14 mouse cellular contexts compared by ENCODE assay signal in the genomic region with DNA sequence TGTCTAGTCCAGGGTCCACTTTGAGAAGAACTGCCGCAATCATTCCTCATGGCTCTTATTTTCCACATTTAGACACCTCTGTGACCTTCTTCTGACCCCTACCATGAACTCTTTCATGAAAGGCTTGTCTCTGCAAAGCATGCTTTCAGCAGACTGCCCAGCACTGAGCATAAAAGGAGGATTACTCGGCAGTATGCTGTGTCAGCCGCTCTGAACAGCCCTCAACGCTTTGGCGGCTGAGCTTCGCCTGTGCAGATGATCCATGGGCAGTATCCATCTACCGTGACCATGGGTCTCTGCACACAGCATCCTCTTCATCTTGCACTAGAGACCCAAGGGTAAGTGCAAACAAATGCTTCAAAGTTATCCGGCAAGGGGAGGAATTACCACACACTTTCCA.
DNase-seq lines count a peak whose midpoint lies in the region; ATAC-seq and TF ChIP-seq lines count a peak whose summit lies in the region.
"Had no signal": no experiment of that assay in that cellular context is flagged by ENCODE, and none has a peak within 500 bp of the region (broad histone marks: within the 10 kb centered on the region; RNA-seq: fewer than 3 reads in every experiment).

No protein-coding gene starts in this region.

- H3K4me1 ChIP-seq in heart, postnatal 0 days (ENCODE audit: control insufficient read depth, insufficient read depth): peaks cover 11% of the 10 kb centered on the region
- H3K4me1 ChIP-seq in forebrain, embryonic 11.5 days (replicated peaks; ENCODE audit: control insufficient read depth, insufficient read depth, low read length): peaks cover 4% of the 10 kb centered on the region; the same call in 1 of the 2 replicates
- peaks cover 15% of the 10 kb centered on the region for H3K4me1 ChIP-seq in midbrain, embryonic 13.5 days (replicated peaks)

- 33% methylated on average over 8 of the region's 8 CpGs for WGBS in heart, postnatal 0 days
- 19% methylated on average over 8 of the region's 8 CpGs for WGBS in forebrain, embryonic 11.5 days
- WGBS in midbrain, embryonic 13.5 days: 8% methylated on average over 8 of the region's 8 CpGs

- DNase-seq in heart, postnatal 0 days (ENCODE audit: low spot score): peak; percentile 15
- DNase-seq in heart, adult 11 months: no peak
- peak; percentile 70 for DNase-seq in embryo, embryonic 10 days (ENCODE audit: low spot score)
- DNase-seq in forebrain, embryonic 11.5 days (ENCODE audit: low spot score): no peak
- DNase-seq in gastrocnemius, postnatal 10 days: no peak
- no peak for DNase-seq in cerebellum, postnatal 25 days
- DNase-seq: cerebellum, postnatal 14 days; gastrocnemius, adult 2 months; layer of hippocampus, adult 9-11 months; left cerebral cortex, postnatal 4 days; lung, postnatal 4 days had no signal

- peak overlapping the region; percentile 48; the same call in 1 of the 2 replicates for H3K27ac ChIP-seq in heart, postnatal 0 days (ENCODE audit: low read depth)
- H3K27ac ChIP-seq in forebrain, embryonic 11.5 days (ENCODE audit: low read depth, low read length): no peak overlapping the region
- H3K27ac ChIP-seq in midbrain, embryonic 13.5 days: no peak overlapping the region; the same call in 1 of the 2 replicates
- H3K27ac ChIP-seq: gastrocnemius, adult 2 months; liver, embryonic 14.5 days had no signal

- H3K9me3 ChIP-seq in heart, postnatal 0 days (replicated peaks; ENCODE audit: control insufficient read depth, low read length): no peaks in the 10 kb centered on the region
- H3K9me3 ChIP-seq in forebrain, embryonic 11.5 days (ENCODE audit: control insufficient read depth, low read length): no peaks in the 10 kb centered on the region; the same call in 1 of the 2 replicates
- H3K9me3 ChIP-seq in midbrain, embryonic 13.5 days: peaks cover under 1% of the 10 kb centered on the region; the same call in 1 of the 2 replicates

- H3K4me3 ChIP-seq in heart, postnatal 0 days (ENCODE audit: low read depth, low read length): no peak overlapping the region
- H3K4me3 ChIP-seq in forebrain, embryonic 11.5 days (ENCODE audit: low read depth, low read length): no peak overlapping the region
- H3K4me3 ChIP-seq in midbrain, embryonic 13.5 days (replicated peaks): no peak overlapping the region
- H3K4me3 ChIP-seq: erythroblast, embryonic 14.5 days; gastrocnemius, adult 2 months had no signal

- peak; percentile 50; the same call in 1 of the 2 replicates for ATAC-seq in heart, postnatal 0 days (ENCODE audit: insufficient read depth, low read depth)
- peak; percentile 67; the same call in 1 of the 2 replicates for ATAC-seq in forebrain, embryonic 11.5 days (replicated peaks; ENCODE audit: low FRiP score)
- peak; percentile 79 for ATAC-seq in midbrain, embryonic 13.5 days

- no peaks in the 10 kb centered on the region for H3K27me3 ChIP-seq in heart, postnatal 0 days (ENCODE audit: control insufficient read depth, insufficient read depth, low read length)
- H3K27me3 ChIP-seq in forebrain, embryonic 11.5 days (ENCODE audit: control insufficient read depth, insufficient read depth, low read length): no peaks in the 10 kb centered on the region
- no peaks in the 10 kb centered on the region for H3K27me3 ChIP-seq in midbrain, embryonic 13.5 days

- no peak for TF ChIP-seq EP300 in heart, postnatal 0 days (IDR thresholded peaks at IDR 0.05; ENCODE audit: low read depth)

- no peak overlapping the region for H3K9ac ChIP-seq in heart, postnatal 0 days (replicated peaks; ENCODE audit: low read depth, low read length)
- H3K9ac ChIP-seq in forebrain, embryonic 11.5 days (ENCODE audit: low read length): no peak overlapping the region
- H3K9ac ChIP-seq in midbrain, embryonic 13.5 days (replicated peaks): no peak overlapping the region
- H3K9ac ChIP-seq: liver, embryonic 14.5 days had no signal

- H3K4me2 ChIP-seq in heart, postnatal 0 days (ENCODE audit: low read depth, low read length): no peak overlapping the region
- no peak overlapping the region for H3K4me2 ChIP-seq in forebrain, embryonic 11.5 days (ENCODE audit: low read depth, low read length, severe bottlenecking)
- no peak overlapping the region for H3K4me2 ChIP-seq in midbrain, embryonic 13.5 days (replicated peaks)

- no peaks in the 10 kb centered on the region for H3K36me3 ChIP-seq in heart, postnatal 0 days (replicated peaks; ENCODE audit: control insufficient read depth, insufficient read depth, low read length)
- H3K36me3 ChIP-seq in forebrain, embryonic 11.5 days (ENCODE audit: control insufficient read depth, insufficient read depth, low read length): no peaks in the 10 kb centered on the region
- H3K36me3 ChIP-seq in midbrain, embryonic 13.5 days: no peaks in the 10 kb centered on the region

- TF ChIP-seq CTCF in heart, postnatal 0 days (IDR thresholded peaks at IDR 0.05; ENCODE audit: low read depth): no peak

Comparison
In these comparisons a context has a peak if more than half of its experiments do, and no peak if none do; other contexts are left out.
1. DNase-seq: peak in heart, postnatal 0 days (single experiment) and embryo, embryonic 10 days (single experiment); none in heart, adult 11 months (single experiment), forebrain, embryonic 11.5 days (single experiment), gastrocnemius, postnatal 10 days (single experiment) and cerebellum, postnatal 25 days (0 of 2).
2. Peak in every context shown above with its lines, with median percentiles within 50 percentile points of each other: ATAC-seq.